Mouse (Mus musculus) heart, adult 2 months (tissue): Measurements from ENCODE around the gene Elmo1.

Experiments
- CTCF ChIP-seq: fragments of 200-600 bp; IDR thresholded peaks from 2 replicates; pipeline ENCODE4 v1.8.1; 2022; ENCODE audit warnings: antibody characterized with exemption, mild to moderate bottlenecking, moderate library complexity
- POLR2A ChIP-seq: fragments of 200-500 bp; IDR thresholded peaks from 2 replicates; pipeline ENCODE4 v1.6.1; 2011; ENCODE audit warnings: mild to moderate bottlenecking, low read depth, low read length, control low read depth; ENCODE audit not compliant: insufficient read depth

- no peak for TF ChIP-seq CTCF
- no peak for TF ChIP-seq POLR2A
These were observed 32.5 kb upstream of the Elmo1 start for GRCm38 (mm10) chr13:20057926-20058325.
